Mouse (Mus musculus): ENCODE measurements around the gene Tmem231.
"Not testable (repeated sequence)": the region's sequence is repeated elsewhere in the genome, so short reads cannot be mapped to it uniquely, and the experiment has no call there.

The Tmem231 gene

GRCm38 (mm10) chr8:111941101-111941454 is 7.4 kb upstream of the Tmem231 start:
- peaks cover 45% of the 10 kb centered on the region for H3K36me3 ChIP-seq (ENCODE audit: insufficient read depth, low read length)
- H3K27me3 ChIP-seq (ENCODE audit: insufficient read depth, low read length), result no peaks in the 10 kb centered on the region
- H3K9me3 ChIP-seq (ENCODE audit: low read length), result no peaks in the 10 kb centered on the region
- TF ChIP-seq POU5F1 (IDR thresholded peaks at IDR 0.05; ENCODE audit: borderline replicate concordance, low read length) (no peak), NANOG (IDR thresholded peaks at IDR 0.05; ENCODE audit: borderline replicate concordance, low read length) (no peak), CTCF (conservative IDR thresholded peaks at IDR 0.05; ENCODE audit: low read length) (no peak)
- H3K4me3 ChIP-seq (replicated peaks; ENCODE audit: low read length), result peak overlapping the region; percentile 100
- peaks cover 90% of the 10 kb centered on the region for H3K4me1 ChIP-seq (replicated peaks; ENCODE audit: low read depth, low read length)

- Histone ChIP-seq H3K4me3 (replicated peaks; ENCODE audit: low read length) (peak within 1 kb of the TSS; percentile 100), H3K27me3 (ENCODE audit: insufficient read depth, low read length) (no peaks in the 10 kb centered on the region), H3K4me1 (replicated peaks; ENCODE audit: low read depth, low read length) (peaks cover 90% of the 10 kb centered on the region), H3K36me3 (ENCODE audit: insufficient read depth, low read length) (peaks cover 39% of the 10 kb centered on the region), H3K9me3 (ENCODE audit: low read length) (no peaks in the 10 kb centered on the region)
- no peak for TF ChIP-seq NANOG (IDR thresholded peaks at IDR 0.05; ENCODE audit: borderline replicate concordance, low read length)
- TF ChIP-seq CTCF (conservative IDR thresholded peaks at IDR 0.05; ENCODE audit: low read length), result no peak
- no peak for TF ChIP-seq POU5F1 (IDR thresholded peaks at IDR 0.05; ENCODE audit: borderline replicate concordance, low read length)
Measured at GRCm38 (mm10) chr8:111940171-111941100, 6.8 kb upstream of the Tmem231 start, which contains the start of gene Gabarapl2. TSS of gene Gabarapl2 (plus strand) at chr8:111940703.

- peak overlapping the region; percentile 100 for H3K4me3 ChIP-seq (replicated peaks; ENCODE audit: low read length)
- no peaks in the 10 kb centered on the region for H3K9me3 ChIP-seq (ENCODE audit: low read length)
- no peaks in the 10 kb centered on the region for H3K27me3 ChIP-seq (ENCODE audit: insufficient read depth, low read length)
- H3K36me3 ChIP-seq (ENCODE audit: insufficient read depth, low read length), result peaks cover 31% of the 10 kb centered on the region
- peaks cover 90% of the 10 kb centered on the region for H3K4me1 ChIP-seq (replicated peaks; ENCODE audit: low read depth, low read length)
- no peak for TF ChIP-seq NANOG (IDR thresholded peaks at IDR 0.05; ENCODE audit: borderline replicate concordance, low read length)
- no peak for TF ChIP-seq CTCF (conservative IDR thresholded peaks at IDR 0.05; ENCODE audit: low read length)
- TF ChIP-seq POU5F1 (IDR thresholded peaks at IDR 0.05; ENCODE audit: borderline replicate concordance, low read length), result peak; percentile 69; the same call in 1 of the 2 replicates
Measured at GRCm38 (mm10) chr8:111939516-111940142, 5.9 kb upstream of the Tmem231 start.

GRCm38 (mm10) chr8:111938076-111938985 is 4.7 kb upstream of the Tmem231 start:
- H3K9me3 ChIP-seq (ENCODE audit: low read length); H3K4me3 ChIP-seq (replicated peaks; ENCODE audit: low read length); H3K27me3 ChIP-seq (ENCODE audit: insufficient read depth, low read length): not testable (repeated sequence)
- H3K36me3 ChIP-seq (ENCODE audit: insufficient read depth, low read length), result peaks cover 18% of the 10 kb centered on the region
- peaks cover 83% of the 10 kb centered on the region for H3K4me1 ChIP-seq (replicated peaks; ENCODE audit: low read depth, low read length)

GRCm38 (mm10) chr8:111937184-111937583 is 3.5 kb upstream of the Tmem231 start:
- no peaks in the 10 kb centered on the region for H3K9me3 ChIP-seq (ENCODE audit: low read length)
- no peak overlapping the region for H3K4me3 ChIP-seq (replicated peaks; ENCODE audit: low read length)
- H3K4me1 ChIP-seq (replicated peaks; ENCODE audit: low read depth, low read length), result peaks cover 83% of the 10 kb centered on the region
- no peaks in the 10 kb centered on the region for H3K27me3 ChIP-seq (ENCODE audit: insufficient read depth, low read length)
- TF ChIP-seq NANOG (IDR thresholded peaks at IDR 0.05; ENCODE audit: borderline replicate concordance, low read length) (no peak), POU5F1 (IDR thresholded peaks at IDR 0.05; ENCODE audit: borderline replicate concordance, low read length) (no peak), CTCF (conservative IDR thresholded peaks at IDR 0.05; ENCODE audit: low read length) (no peak)
- H3K36me3 ChIP-seq (ENCODE audit: insufficient read depth, low read length), result peaks cover 7% of the 10 kb centered on the region

GRCm38 (mm10) chr8:111934201-111934600 is 520 bp upstream of the Tmem231 start:
- Histone ChIP-seq H3K9me3 (ENCODE audit: low read length) (no peaks in the 10 kb centered on the region), H3K36me3 (ENCODE audit: insufficient read depth, low read length) (peaks cover 22% of the 10 kb centered on the region), H3K4me3 (replicated peaks; ENCODE audit: low read length) (peak overlapping the region; percentile 94; the same call in 1 of the 2 replicates), H3K4me1 (replicated peaks; ENCODE audit: low read depth, low read length) (peaks cover 88% of the 10 kb centered on the region), H3K27me3 (ENCODE audit: insufficient read depth, low read length) (no peaks in the 10 kb centered on the region)
- TF ChIP-seq CTCF (conservative IDR thresholded peaks at IDR 0.05; ENCODE audit: low read length) (no peak), NANOG (IDR thresholded peaks at IDR 0.05; ENCODE audit: borderline replicate concordance, low read length) (no peak), POU5F1 (IDR thresholded peaks at IDR 0.05; ENCODE audit: borderline replicate concordance, low read length) (no peak)

DNA sequence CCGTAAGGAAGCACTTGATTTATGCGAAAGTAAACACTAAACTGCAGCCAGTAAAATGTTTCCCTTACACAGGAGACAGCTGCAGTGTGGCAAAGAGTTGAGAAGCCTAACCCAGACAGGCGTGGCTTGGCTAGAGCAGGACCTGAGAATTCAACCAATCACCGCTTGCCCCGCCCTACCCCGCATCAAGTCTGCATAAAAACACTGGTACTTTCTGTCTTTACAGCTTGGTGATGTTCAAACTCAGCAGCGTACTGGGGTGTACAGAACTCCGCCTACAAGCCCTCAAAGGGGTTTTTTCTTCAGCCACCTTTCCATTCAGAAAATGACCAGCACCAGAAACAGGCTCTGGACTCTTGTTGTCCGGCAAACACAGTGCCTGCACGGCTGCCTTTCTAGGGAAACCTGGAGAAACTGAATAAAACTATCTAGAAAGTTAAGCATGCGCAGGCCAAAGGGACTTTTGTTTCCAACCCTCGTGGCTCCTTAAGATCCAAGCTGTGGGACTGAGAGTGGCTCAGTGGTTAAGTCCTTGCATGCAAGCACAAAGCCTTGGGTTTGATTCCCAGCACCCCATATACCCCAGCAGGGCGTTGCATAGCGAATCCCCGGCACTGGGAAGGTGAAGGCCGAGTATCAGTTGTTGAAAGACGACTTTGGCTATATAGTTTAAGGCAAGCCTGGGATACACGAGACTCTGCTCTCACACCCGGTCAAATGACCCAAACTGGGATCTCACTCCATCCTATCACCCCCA is 923 bp downstream of the Tmem231 start:
- Histone ChIP-seq H3K9me3 (ENCODE audit: low read length) (no peaks in the 10 kb centered on the region), H3K4me3 (replicated peaks; ENCODE audit: low read length) (peak overlapping the region; percentile 94)

More for the DNA sequence above, 923 bp downstream of the Tmem231 start:
- peaks cover 81% of the 10 kb centered on the region for H3K4me1 ChIP-seq (replicated peaks; ENCODE audit: low read depth, low read length)
- no peaks in the 10 kb centered on the region for H3K27me3 ChIP-seq (ENCODE audit: insufficient read depth, low read length)
- TF ChIP-seq NANOG (IDR thresholded peaks at IDR 0.05; ENCODE audit: borderline replicate concordance, low read length) (no peak), POU5F1 (IDR thresholded peaks at IDR 0.05; ENCODE audit: borderline replicate concordance, low read length) (no peak), CTCF (conservative IDR thresholded peaks at IDR 0.05; ENCODE audit: low read length) (no peak)
- peaks cover 29% of the 10 kb centered on the region for H3K36me3 ChIP-seq (ENCODE audit: insufficient read depth, low read length)

Data from E14TG2a.4 (cell line).